Mouse (Mus musculus) brain, embryonic 14.5 days (tissue): ENCODE data around the gene Arsb.

Experiments used
- CTCF ChIP-seq: fragments of 200-500 bp; IDR thresholded peaks from 2 replicates; pipeline ENCODE4 v1.5.1; 2012; ENCODE audit warnings: inconsistent platforms, mild to moderate bottlenecking, moderate library complexity, borderline replicate concordance; ENCODE audit not compliant: insufficient read depth, insufficient read length; ENCODE audit errors: extremely low read depth
- POLR2A ChIP-seq: fragments of 200-500 bp; IDR thresholded peaks from 2 replicates; pipeline ENCODE4 v1.6.1; 2012; ENCODE audit warnings: mild to moderate bottlenecking, inconsistent platforms, borderline replicate concordance; ENCODE audit not compliant: poor library complexity, insufficient read depth, insufficient read length, severe bottlenecking; ENCODE audit errors: extremely low read depth

DNA sequence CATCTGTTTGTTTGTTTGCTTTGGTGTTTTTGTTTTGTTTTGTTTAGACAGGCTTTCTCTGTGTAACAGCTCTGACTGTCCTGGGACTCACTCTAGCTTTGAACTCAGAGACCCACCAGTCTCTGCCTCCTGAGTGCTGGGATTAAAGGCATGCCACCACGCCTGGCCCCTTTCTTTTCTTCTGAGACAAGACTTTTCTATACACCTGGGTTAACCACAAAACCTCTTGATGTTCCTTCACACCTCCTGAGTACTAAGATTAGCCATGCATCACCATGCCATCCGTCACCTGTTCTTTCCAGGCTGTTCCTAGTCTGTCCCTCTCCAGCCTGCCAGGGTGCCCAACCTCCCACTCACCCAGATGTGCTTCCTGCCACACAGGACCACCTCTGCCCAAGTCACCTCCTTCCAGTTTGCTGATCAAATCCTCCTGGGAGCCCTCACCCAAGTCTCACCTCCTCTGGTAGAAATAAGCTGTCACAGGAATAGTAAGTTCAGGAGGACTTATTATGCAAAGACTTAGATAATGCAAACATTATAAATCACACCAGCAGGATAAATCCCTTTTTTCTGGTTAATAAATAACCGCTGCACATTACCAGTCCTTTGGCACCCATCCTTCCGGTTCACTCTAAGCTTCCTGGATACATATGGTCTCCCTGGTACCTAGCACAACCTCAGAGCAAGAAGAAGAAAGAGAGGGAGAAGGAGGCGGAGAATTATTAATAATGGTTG is 150.6 kb downstream of the Arsb start:
- TF ChIP-seq CTCF (no peak), POLR2A (no peak)
